Mouse (Mus musculus): Measurements from ENCODE around the gene Olfr133.
"Not testable (repeated sequence)": the region's sequence is repeated elsewhere in the genome, so short reads cannot be mapped to it uniquely, and the experiment has no call there.

Gene Olfr133

DNA sequence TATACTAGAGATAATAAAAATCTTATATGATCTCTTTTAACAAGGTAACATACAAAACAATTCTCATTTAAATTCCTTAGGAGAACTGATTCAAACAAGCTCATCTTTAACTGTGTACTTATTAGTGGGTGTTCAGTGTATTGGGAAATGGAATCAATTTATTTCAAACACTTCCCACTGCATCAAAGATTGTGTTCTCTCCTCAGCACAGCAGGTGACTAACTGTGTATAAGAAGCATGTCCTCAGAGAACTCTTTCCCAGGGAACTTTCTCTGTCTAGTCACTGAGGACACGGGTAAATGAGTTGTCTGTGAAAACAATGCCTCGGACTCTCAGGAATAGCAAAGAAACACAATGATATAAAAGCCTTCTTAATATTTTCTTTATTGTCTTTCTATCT is at the start of gene Olfr133:
Gene Olfr133 (plus strand): TSS at position 301 of the 400 bp plus-strand sequence.
- no peak for DNase-seq

- DNase-seq, result not testable (repeated sequence)
These were observed 20.9 kb upstream of the Olfr133 start for GRCm38 (mm10) chr17:38124199-38124598.

- DNase-seq, result not testable (repeated sequence)
These were observed 19.7 kb upstream of the Olfr133 start for GRCm38 (mm10) chr17:38125371-38125770.

GRCm38 (mm10) chr17:38134426-38134825 is 10.7 kb upstream of the Olfr133 start, which contains the start of gene Olfr132:
TSS of gene Olfr132 (minus strand) at chr17:38134526.
- DNase-seq, result no peak

DNA sequence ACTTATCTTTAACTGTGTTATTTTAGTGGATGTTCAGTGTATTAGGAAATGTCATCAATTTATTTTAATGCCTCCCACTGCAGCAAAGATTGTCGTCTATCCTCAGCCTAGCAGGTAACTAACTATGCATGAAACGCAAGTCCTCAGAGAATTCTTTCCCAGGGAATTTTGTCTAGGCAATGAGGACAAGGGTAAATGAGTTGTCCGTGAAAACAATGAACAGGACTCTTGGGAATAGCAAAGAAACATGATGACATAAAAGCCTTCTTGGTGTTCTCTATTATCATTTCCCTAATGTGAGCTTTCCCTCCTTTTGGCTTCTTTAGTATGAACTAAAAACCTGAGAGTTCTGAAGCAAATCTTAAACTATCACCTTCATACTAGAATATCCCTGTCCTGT is 26.0 kb downstream of the Olfr133 start, which contains the start of gene Olfr134:
Gene Olfr134 (plus strand): TSS at position 301 of the 400 bp plus-strand sequence.
- DNase-seq, result no peak
